Mouse (Mus musculus) T-cell, adult 66 days (primary cell): ENCODE measurements around the gene Olfr1513. TPM values are rescaled to one million over a fixed set of nuclear protein-coding genes. Genes with fewer than 3 reads are reported as not detected.

ENCODE experiments used
- total RNA-seq, 2 experiments: library from RNA; stranded (reverse); gene quantifications; 3 replicates in 1 of 2; 4 replicates in 1 of 2; pipeline ENCODE4 v1.2.4; 2023

The Olfr1513 gene
- total RNA-seq = not detected

GRCm38 (mm10) chr14:52356308-52356707, at the start of gene Olfr1513:
Gene Olfr1513 (minus strand): TSS chr14:52356408.

GRCm38 (mm10) chr14:52397279-52397678, 41.1 kb upstream of the Olfr1513 start, which contains the start of gene Olfr1511:
Gene Olfr1511 (minus strand): TSS chr14:52397379.

GRCm38 (mm10) chr14:52379068-52379467, 22.9 kb upstream of the Olfr1513 start, which contains the start of gene Olfr1512:
Gene Olfr1512 (minus strand): TSS chr14:52379168.

DNA sequence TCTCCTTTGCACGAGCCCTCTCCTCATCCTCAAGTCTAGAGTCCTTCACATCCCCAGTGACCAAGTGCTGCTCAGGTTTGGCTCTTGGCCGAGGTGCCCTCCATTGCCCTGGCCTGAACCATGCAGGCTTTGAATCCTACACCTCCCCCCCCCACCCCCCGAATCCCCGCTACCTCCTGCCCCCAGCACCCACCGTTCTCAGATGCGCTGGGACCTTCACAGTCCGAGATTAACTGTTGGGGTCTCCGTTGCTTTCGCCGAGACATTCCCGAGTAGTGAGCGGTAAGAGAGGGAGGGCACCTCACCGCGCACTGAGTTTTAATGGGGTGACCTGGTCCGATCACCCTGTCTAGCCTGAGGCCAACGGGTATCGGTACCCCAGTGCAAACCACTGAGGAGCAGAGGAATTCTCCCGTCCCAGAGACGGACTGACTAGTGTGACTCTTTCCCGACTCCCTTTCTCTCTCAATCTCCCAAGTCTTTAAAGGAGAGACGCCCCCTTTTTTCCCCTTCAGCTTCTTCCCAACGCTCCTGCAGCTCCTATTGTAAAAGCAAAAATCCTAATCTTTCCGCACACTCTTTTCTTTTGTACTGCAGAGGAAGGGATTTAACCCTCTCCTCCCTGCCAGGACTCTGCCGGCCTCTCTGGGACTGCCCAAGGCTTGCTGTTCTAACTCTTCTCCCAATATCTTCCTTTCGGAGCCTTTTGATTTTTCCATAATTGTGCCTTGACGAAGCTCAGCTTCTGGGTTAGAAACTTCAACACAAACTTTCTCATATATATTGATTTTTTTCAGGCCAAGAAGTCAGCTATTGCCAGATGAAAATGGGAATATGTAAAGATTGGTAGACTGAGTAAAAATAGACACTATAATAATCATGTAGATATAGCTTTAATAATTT, 28.0 kb downstream of the Olfr1513 start, which contains the start of gene Sall2:
Gene Sall2, minus strand, starts transcription at position 853 of the 903 bp plus-strand sequence.

GRCm38 (mm10) chr14:52304644-52305271, 51.5 kb downstream of the Olfr1513 start, which contains the start of gene Mettl3:
Gene Mettl3 (minus strand): TSS chr14:52305128.

Other genes starting within 250 kb of the Olfr1513 start
- gene Rpgrip1, start 245.7 kb downstream of the Olfr1513 start, total RNA-seq = 10 to 100 TPM; 16.6 to 17.7 TPM
- gene Supt16, start 159.0 kb downstream of the Olfr1513 start, total RNA-seq = 10 to 100 TPM; 71.1 to 71.8 TPM
- gene Chd8, start 98.6 kb downstream of the Olfr1513 start, total RNA-seq = 100 to 1,000 TPM; 237 to 253 TPM
- gene Tox4, start 77.3 kb downstream of the Olfr1513 start, total RNA-seq = 100 to 1,000 TPM; 103 to 118 TPM
- 10 to 100 TPM; 15.6 to 17.5 TPM for gene Rab2b, start 76.9 kb downstream of the Olfr1513 start, total RNA-seq
- 10 to 100 TPM; 58.0 to 94.6 TPM for gene Mettl3, start 51.3 kb downstream of the Olfr1513 start, total RNA-seq
- gene Sall2, start 27.6 kb downstream of the Olfr1513 start, total RNA-seq = 1 to 10 TPM; 3.7 to 4.4 TPM
- gene Olfr1512, start 22.8 kb upstream of the Olfr1513 start, total RNA-seq = not detected
- not detected for gene Olfr1511, start 41.0 kb upstream of the Olfr1513 start, total RNA-seq
- not detected for gene Olfr1510, start 58.0 kb upstream of the Olfr1513 start, total RNA-seq
- gene Olfr1509, start 86.6 kb upstream of the Olfr1513 start, total RNA-seq = not detected
- not detected for gene Olfr1508, start 111.1 kb upstream of the Olfr1513 start, total RNA-seq
- gene Olfr1507, start 139.3 kb upstream of the Olfr1513 start, total RNA-seq = not detected